Mouse (Mus musculus) spleen, adult 2 months (tissue): ENCODE results near the gene Sf3a1. TPM values are rescaled to one million over a fixed set of nuclear protein-coding genes. Genes with fewer than 3 reads are reported as not detected.
A peak's percentile ranks its signal among the peaks of the same experiment; 100 is the strongest.

Experiments used
- DNase-seq, 2 experiments: peaks; one replicate each; pipeline versions ENCODE4 v3.0.0 to v3.0.0-alpha.2; 2012 to 2021; ENCODE audit warnings: low spot score in 2 of 2, low read depth in 1 of 2
- H3K27ac ChIP-seq: fragments of 200-500 bp; 2 replicates; pipeline ENCODE4 v1.5.1; 2012; ENCODE audit warnings: low read length, inconsistent platforms; ENCODE audit not compliant: insufficient read depth
- H3K27me3 ChIP-seq: fragments of 200-500 bp; 2 replicates; pipeline ENCODE4 v1.6.1; 2012; ENCODE audit warnings: mild to moderate bottlenecking, moderate library complexity, low read length, inconsistent platforms; ENCODE audit not compliant: control insufficient read depth, insufficient read depth
- H3K36me3 ChIP-seq: fragments of 200-500 bp; 2 replicates; pipeline ENCODE4 v1.6.1; 2012; ENCODE audit warnings: mild to moderate bottlenecking, low read length, inconsistent platforms; ENCODE audit not compliant: control insufficient read depth, insufficient read depth
- H3K4me1 ChIP-seq: fragments of 200-500 bp; 2 replicates; pipeline ENCODE4 v1.6.1; 2011; ENCODE audit warnings: inconsistent platforms; ENCODE audit not compliant: control insufficient read depth, insufficient read depth, insufficient read length
- H3K4me3 ChIP-seq: fragments of 200-500 bp; 2 replicates; pipeline ENCODE4 v1.5.1; 2011; ENCODE audit warnings: mild to moderate bottlenecking, inconsistent platforms; ENCODE audit not compliant: insufficient read depth, insufficient read length; ENCODE audit errors: extremely low read depth
- CTCF ChIP-seq: fragments of 200-500 bp; IDR thresholded peaks from 2 replicates; pipeline ENCODE4 v1.5.1; 2011; ENCODE audit warnings: mild to moderate bottlenecking, inconsistent platforms; ENCODE audit not compliant: insufficient read depth, insufficient read length, insufficient replicate concordance; ENCODE audit errors: extremely low read depth
- POLR2A ChIP-seq: fragments of 200-500 bp; IDR thresholded peaks from 2 replicates; pipeline ENCODE4 v1.6.1; 2011; ENCODE audit warnings: low read depth, low read length, inconsistent platforms
- WGBS: fragments of 180-500 bp; shearing (Covaris S2); methylation state at CpG from one replicate; pipeline ENCODE4 v1.1.7; 2018; 5-methylcytosine and 5-hydroxymethylcytosine counted together
- polyA plus RNA-seq: library from polyadenylated mRNA; depleted of rRNA; stranded (reverse); fragments of >200 nt; gene quantifications from 2 replicates; pipeline ENCODE4 v1.2.3, GENCODE M21; 2012

Gene Sf3a1
- polyA plus RNA-seq, 1 experiment = 27.9 TPM

DNA sequence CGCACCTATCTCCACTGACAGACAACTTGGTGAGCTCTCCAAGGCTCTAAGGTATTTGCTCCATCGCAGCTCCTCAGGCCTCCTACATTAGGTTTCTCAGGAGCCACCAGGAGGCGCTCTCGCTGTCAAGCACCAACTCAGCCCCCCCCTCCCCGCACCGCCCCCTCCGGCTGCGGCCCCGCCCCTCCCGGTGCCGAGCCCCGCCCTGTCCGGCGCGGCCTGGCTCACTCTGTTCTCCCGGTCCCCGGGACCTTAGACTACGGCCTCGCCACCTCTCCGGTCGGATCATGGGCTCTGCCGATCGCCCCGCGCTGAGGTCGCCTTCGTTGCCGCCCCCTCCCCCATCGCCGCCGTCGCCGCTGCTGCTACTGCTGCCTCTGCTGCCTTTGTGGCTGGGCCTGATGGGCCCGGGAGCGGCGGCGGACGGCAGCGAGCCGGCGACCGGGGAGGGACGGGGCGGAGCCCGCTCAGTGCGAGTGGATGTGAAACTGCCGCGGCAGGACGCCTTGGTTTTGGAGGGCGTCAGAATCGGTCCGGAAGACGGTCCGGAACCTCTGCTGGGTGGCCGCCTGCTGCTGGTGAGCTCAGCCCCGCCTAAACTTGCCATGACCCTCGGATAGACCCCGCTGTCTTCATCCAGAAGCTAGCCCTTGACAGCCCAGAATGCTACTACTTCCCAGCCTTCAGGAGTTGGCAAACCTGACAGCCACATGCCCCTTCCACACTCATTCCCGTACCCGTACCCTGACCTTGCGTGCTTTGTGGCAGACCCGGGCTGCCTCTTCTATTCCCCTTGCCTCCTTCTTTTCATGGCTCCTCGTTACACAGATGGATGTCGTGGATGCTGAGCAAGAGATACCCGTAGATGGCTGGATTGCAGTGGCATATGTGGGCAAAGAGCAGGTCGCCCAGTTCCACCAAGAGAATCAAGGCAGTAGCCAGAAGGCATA lies 24.9 kb upstream of the Sf3a1 start, which contains the start of gene Rnf215:
Gene Rnf215 (plus strand): TSS at position 217 of the 950 bp plus-strand sequence.
- peaks cover 8% of the 10 kb centered on the region for H3K4me1 ChIP-seq
- peaks cover 1% of the 10 kb centered on the region for H3K36me3 ChIP-seq
- H3K4me3 ChIP-seq = peak within 1 kb of the TSS; percentile 97
- no peaks in the 10 kb centered on the region for H3K27me3 ChIP-seq
- peak; percentile 79 to 85 for DNase-seq
- WGBS = 2% methylated on average over 62 of the region's 66 CpGs
- peak within 1 kb of the TSS; percentile 92 for H3K27ac ChIP-seq
- TF ChIP-seq POLR2A (peak; percentile 18; the same call in 1 of the 2 replicates), CTCF (peak; percentile 75)

- H3K27me3 ChIP-seq = no peaks in the 10 kb centered on the region
- H3K27ac ChIP-seq = no peak overlapping the region
- no peak for TF ChIP-seq CTCF
- no peak for TF ChIP-seq POLR2A
- WGBS = 69% methylated on average over 2 of the region's 2 CpGs
- no peak for DNase-seq
- peaks cover 8% of the 10 kb centered on the region for H3K4me1 ChIP-seq
- no peak overlapping the region for H3K4me3 ChIP-seq
- H3K36me3 ChIP-seq = peaks cover 15% of the 10 kb centered on the region
Observed at GRCm38 (mm10) chr11:4138964-4139363, 21.2 kb upstream of the Sf3a1 start.

GRCm38 (mm10) chr11:4141505-4141904 lies 18.6 kb upstream of the Sf3a1 start:
- Histone ChIP-seq H3K27me3 (no peaks in the 10 kb centered on the region), H3K4me3 (no peak overlapping the region), H3K36me3 (peaks cover 15% of the 10 kb centered on the region), H3K4me1 (no peaks in the 10 kb centered on the region), H3K27ac (no peak overlapping the region)
- TF ChIP-seq CTCF (no peak), POLR2A (no peak)
- DNase-seq = no peak

GRCm38 (mm10) chr11:4142352-4142751 lies 17.8 kb upstream of the Sf3a1 start:
- no peak for DNase-seq
- Histone ChIP-seq H3K4me3 (no peak overlapping the region), H3K4me1 (no peaks in the 10 kb centered on the region), H3K27me3 (no peaks in the 10 kb centered on the region), H3K27ac (no peak overlapping the region), H3K36me3 (peaks cover 15% of the 10 kb centered on the region)
- 84% methylated on average over 4 of the region's 4 CpGs for WGBS
- no peak for TF ChIP-seq POLR2A
- TF ChIP-seq CTCF = no peak

GRCm38 (mm10) chr11:4143281-4144062 lies 16.7 kb upstream of the Sf3a1 start:
- Histone ChIP-seq H3K27me3 (no peaks in the 10 kb centered on the region), H3K4me3 (no peak overlapping the region), H3K4me1 (no peaks in the 10 kb centered on the region), H3K36me3 (peaks cover 15% of the 10 kb centered on the region), H3K27ac (no peak overlapping the region)
- 88% methylated on average over 21 of the region's 21 CpGs for WGBS
- no peak for TF ChIP-seq POLR2A
- TF ChIP-seq CTCF = no peak
- DNase-seq = no peak

DNA sequence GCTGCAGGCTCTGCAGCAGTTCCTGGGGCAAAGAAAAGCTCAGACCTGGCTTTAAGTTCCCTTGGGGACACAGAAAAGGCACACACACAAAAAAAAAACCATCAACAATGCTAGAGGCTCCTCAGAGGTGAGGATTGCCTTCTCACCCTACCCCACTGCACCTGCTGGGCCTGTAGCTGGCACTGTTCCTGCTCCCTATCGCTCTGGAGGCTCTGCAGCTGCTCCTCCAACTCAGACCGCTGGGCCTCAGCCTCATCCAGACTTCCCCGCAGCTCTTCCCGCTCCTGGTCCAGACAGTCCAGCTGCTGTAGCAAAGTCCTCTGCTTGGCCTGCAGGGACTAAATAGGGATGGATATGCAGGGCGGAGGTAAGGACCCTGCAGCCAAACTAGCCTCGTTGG lies 13.8 kb upstream of the Sf3a1 start:
- no peak for DNase-seq
- 86% methylated on average over 6 of the region's 6 CpGs for WGBS
- TF ChIP-seq CTCF = no peak
- no peak for TF ChIP-seq POLR2A
- Histone ChIP-seq H3K27me3 (no peaks in the 10 kb centered on the region), H3K27ac (no peak overlapping the region), H3K36me3 (peaks cover 7% of the 10 kb centered on the region), H3K4me1 (no peaks in the 10 kb centered on the region), H3K4me3 (no peak overlapping the region)
